Mouse (Mus musculus) layer of hippocampus, adult 2 months (tissue): ENCODE measurements at regions not wholly inside any gene's neighbourhood (a gene's known extent, or its start where the extent isn't known, plus 50 kb on each side); places are given as distances from the start of the nearest gene placed in this dataset.
A peak's percentile ranks its signal among the peaks of the same experiment; 100 is the strongest.

Experiments used
- DNase-seq, 2 experiments: peaks; one replicate each; pipeline ENCODE4 v3.0.0; 2022; ENCODE audit warnings: low spot score in 2 of 2
- H3K27ac ChIP-seq: fragments of 200-600 bp; 2 replicates; pipeline ENCODE4 v1.8.1; 2022
- H3K4me3 ChIP-seq: fragments of 200-600 bp; 2 replicates; pipeline ENCODE4 v1.8.1; 2022; ENCODE audit warnings: mild to moderate bottlenecking
- CTCF ChIP-seq: fragments of 200-600 bp; conservative IDR thresholded peaks from 2 replicates; pipeline ENCODE4 v1.8.1; 2022; ENCODE audit warnings: antibody characterized with exemption, mild to moderate bottlenecking, moderate library complexity

GRCm38 (mm10) chr14:98813657-98814056 is 180.5 kb downstream of the Rpl36a-ps1 start:
- TF ChIP-seq CTCF: no peak
- no peak overlapping the region for H3K4me3 ChIP-seq
- no peak overlapping the region for H3K27ac ChIP-seq
- DNase-seq: no peak

GRCm38 (mm10) chr14:98810259-98811042 is 183.7 kb downstream of the Rpl36a-ps1 start:
- DNase-seq: peak; percentile 29 to 41
- no peak overlapping the region for H3K4me3 ChIP-seq
- TF ChIP-seq CTCF: no peak

DNA sequence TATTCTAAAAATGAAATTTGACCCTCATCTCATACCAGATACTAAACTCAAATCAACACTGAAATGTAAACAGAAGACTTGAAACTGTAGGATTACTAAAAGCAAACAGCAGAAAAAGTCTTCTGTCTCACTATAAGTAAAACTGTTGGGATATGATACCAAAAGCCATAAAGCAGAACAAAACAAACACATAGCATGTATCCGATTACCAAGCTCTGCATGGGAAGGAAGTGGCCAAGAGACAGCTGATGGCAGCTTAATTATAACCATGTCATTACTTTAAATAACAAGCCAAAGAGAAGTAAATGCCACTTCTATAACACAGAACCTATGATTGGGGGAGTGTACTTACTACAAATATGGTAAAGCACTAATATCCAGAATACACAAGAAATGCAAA is 186.0 kb downstream of the Rpl36a-ps1 start:
- H3K4me3 ChIP-seq: no peak overlapping the region
- TF ChIP-seq CTCF: no peak
- DNase-seq: no peak
- H3K27ac ChIP-seq: no peak overlapping the region

More at GRCm38 (mm10) chr14:98810259-98811042, 183.7 kb downstream of the Rpl36a-ps1 start:
- H3K27ac ChIP-seq: no peak overlapping the region

GRCm38 (mm10) chr14:98805066-98805465 is 189.1 kb downstream of the Rpl36a-ps1 start:
- Histone ChIP-seq H3K27ac (no peak overlapping the region), H3K4me3 (no peak overlapping the region)
- peak in 1 of 2 experiments; percentile 12 for DNase-seq
- TF ChIP-seq CTCF: no peak

DNA sequence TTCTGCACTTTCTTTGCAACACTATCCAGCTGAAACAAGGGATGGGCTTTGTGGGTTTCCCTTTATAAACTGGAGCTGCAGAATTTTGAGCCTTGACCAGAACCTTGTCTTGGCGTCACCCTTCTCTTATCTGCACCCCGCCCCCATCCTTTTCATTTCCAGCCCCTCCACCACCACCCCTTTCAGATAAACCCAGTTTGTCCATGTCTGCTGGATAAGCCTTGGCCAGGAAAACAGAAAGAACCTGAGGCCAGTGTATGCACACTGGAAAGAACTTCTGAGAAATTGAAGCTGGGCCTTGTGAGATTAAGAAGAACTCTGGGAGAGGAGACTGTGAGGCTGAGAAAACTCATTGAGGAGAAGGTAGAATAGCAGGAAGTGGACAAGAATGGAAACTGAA is 192.8 kb downstream of the Rpl36a-ps1 start:
- DNase-seq: no peak
- Histone ChIP-seq H3K4me3 (no peak overlapping the region), H3K27ac (no peak overlapping the region)
- no peak for TF ChIP-seq CTCF

DNA sequence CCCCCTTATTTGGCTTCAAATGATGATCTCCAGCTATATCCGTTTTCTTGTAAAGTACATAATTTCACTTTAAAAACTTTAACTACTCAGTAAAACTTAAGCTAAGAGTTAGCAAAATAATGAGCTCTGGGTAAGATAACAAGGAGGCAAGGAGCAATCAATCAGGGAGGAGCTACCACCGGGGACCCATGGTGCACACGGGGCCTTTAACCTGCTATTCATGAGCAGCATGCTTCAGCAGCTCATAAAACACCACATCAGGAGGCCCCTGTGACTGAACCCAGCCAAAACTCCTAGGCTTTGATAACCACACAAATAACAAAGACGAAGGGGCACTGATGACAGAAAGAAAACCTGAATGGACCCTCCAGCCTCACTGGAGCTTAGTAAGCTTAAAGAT is 202.1 kb downstream of the Rpl36a-ps1 start:
- TF ChIP-seq CTCF: no peak
- H3K4me3 ChIP-seq: no peak overlapping the region
- no peak for DNase-seq
- H3K27ac ChIP-seq: no peak overlapping the region

DNA sequence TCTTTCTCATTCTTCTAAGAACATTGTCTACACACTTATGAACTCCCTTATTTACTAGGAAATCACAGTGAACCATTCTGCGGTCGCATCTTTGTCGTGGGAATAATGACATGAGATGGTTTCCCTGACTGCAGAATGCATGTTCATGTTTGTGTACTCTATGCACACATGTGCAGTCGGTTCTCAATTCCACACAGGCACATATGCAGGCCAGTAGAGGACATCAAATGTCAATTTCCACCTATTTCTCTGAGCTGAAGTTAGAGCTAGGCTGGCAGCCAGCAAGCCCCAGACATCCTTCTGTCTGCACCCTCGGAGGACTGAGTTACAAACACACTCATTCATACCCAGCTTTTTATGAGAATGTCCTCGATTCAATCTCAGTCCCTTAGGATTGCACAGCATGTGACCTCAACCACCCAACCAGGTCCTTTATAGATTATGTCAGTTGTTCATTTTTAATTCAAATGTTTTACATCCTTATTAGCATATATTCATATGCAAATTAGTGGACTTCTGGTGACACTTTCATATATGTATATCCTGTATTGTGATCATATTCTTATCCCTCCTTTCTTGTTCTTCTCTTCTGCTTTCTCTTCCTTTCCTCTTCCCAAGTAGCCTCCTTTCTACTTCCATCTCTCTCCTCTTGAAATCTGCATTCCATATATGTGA is 202.7 kb downstream of the Rpl36a-ps1 start:
- no peak for TF ChIP-seq CTCF
- DNase-seq: no peak
- Histone ChIP-seq H3K27ac (no peak overlapping the region), H3K4me3 (no peak overlapping the region)

DNA sequence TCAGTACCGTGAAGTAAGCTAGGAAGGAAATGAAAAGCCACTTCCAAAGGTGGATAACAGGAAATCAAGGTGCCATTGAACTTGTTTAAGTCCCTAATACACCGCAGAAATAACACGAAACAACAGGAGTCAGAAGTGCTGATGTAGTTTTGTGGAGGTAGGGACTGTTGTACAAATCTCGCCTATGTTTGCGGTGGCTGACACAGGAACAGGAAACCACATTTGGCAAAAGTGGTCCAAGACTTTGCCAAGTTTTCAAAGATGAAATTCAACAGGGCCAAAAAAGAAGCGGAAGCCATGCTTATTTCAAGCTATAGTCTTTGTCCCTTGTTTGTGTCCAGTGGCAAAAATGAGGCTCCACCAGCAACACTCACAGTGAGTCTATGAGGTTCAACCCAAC is 204.3 kb downstream of the Rpl36a-ps1 start:
- H3K27ac ChIP-seq: no peak overlapping the region
- TF ChIP-seq CTCF: no peak
- DNase-seq: no peak
- no peak overlapping the region for H3K4me3 ChIP-seq

- no peak for TF ChIP-seq CTCF
- H3K4me3 ChIP-seq: no peak overlapping the region
- no peak overlapping the region for H3K27ac ChIP-seq
- no peak for DNase-seq
Measured at GRCm38 (mm10) chr14:98781711-98782110, 212.4 kb downstream of the Rpl36a-ps1 start.

DNA sequence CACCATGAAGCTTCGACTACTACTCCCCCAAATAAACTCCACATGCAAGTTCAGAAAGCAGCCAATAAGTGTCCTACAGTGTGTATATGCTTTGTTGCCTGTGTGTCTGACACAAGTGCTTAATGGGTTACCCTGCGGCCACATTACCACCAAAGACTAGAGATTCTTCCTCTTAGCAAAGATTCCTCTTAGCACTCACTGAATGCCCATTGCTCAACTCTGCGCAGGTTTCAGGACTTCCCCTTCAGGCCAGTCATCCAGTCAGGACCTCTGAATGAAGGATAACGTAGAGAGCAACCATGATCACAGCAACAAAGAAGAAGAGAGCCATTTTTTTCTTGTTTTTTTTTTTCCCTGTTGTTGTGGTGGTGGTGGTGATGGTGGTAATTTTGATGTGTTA is 222.0 kb downstream of the Rpl36a-ps1 start:
- Histone ChIP-seq H3K27ac (no peak overlapping the region), H3K4me3 (no peak overlapping the region)
- DNase-seq: no peak
- TF ChIP-seq CTCF: no peak

DNA sequence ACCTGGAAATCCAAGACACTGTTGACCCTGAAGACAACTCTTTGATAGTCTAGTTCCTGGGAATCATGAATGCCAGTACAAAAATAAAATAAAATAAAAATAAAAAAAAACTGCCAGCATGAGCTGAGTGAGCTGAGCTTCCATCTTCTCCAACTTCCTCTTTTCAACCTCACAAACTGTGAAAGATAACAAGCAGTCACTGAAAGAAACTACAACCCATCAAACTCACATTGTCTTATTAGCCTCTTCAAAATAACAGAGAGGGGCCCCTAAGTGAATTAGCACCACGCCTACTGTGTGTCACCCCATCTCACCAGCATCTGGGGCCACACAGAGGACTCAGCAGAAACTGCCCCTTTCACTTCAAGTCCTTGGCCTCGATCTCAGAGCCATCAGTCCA is 225.3 kb downstream of the Rpl36a-ps1 start:
- DNase-seq: no peak
- Histone ChIP-seq H3K4me3 (no peak overlapping the region), H3K27ac (no peak overlapping the region)
- TF ChIP-seq CTCF: no peak

GRCm38 (mm10) chr14:98767481-98767880 is 226.6 kb downstream of the Rpl36a-ps1 start:
- DNase-seq: peak; percentile 15 to 34
- no peak overlapping the region for H3K27ac ChIP-seq
- no peak for TF ChIP-seq CTCF
- no peak overlapping the region for H3K4me3 ChIP-seq

DNA sequence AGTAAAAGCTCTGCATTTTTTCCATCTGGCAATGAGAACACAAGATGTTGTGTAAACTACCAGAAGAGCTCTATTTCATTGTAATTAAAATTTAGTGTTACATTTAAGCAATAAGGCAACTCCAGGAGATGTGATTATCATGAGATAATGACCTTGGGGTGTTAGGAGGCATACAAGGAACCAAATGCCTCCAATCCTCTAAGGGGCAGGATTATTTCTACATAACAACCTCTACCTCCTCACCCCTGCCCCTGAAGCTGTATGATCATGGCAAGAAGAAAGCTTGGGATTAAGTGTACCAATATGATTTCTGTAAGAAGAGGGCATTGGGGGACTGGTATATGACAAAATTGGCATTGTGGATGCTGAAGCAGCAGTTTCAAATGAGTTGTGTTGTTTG is 228.8 kb downstream of the Rpl36a-ps1 start:
- no peak for TF ChIP-seq CTCF
- Histone ChIP-seq H3K4me3 (no peak overlapping the region), H3K27ac (no peak overlapping the region)
- no peak for DNase-seq

GRCm38 (mm10) chr14:98750766-98751165 is 243.4 kb downstream of the Rpl36a-ps1 start:
- TF ChIP-seq CTCF: peak; percentile 49
- H3K4me3 ChIP-seq: no peak overlapping the region
- DNase-seq: no peak
- no peak overlapping the region for H3K27ac ChIP-seq
